ENCODE assay signal across 8 mouse cellular contexts in the genomic region with DNA sequence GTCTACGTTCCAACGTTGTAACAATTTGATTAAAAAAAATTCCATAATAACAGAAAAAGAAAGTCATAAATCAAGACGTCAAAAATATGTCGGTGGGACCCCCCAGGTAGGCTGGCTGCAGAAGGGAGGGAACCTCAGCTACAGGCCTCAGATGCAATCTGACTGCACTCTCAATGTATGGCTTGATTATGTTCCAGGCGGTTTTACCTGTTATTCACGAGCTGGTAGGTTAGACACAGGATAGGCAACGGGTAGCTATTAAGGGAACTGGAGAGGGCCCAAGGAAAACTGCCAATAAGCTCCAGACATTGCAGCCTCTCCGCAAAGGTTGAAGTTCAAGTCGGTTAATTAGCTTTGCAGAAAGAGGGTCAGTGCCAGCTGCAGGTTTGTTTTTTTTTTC. TPM values are rescaled to one million over a fixed set of nuclear protein-coding genes. Genes with fewer than 3 reads are reported as not detected.
A peak's percentile ranks its signal among the peaks of the same experiment; 100 is the strongest.
DNase-seq lines count a peak whose midpoint lies in the region; ATAC-seq lines count a peak whose summit lies in the region.

No protein-coding gene starts in this region.

- DNase-seq in cerebellum, adult 9-11 months: peak; percentile 64
- no peak for DNase-seq in cerebellum, adult 11 months
- peak; percentile 27 for DNase-seq in NIH3T3 (ENCODE audit: low read depth)
- DNase-seq in frontal cortex, postnatal 25 days (ENCODE audit: low spot score in 2 of 2): no peak
- no peak for DNase-seq in thymus, postnatal 4 days
- no peak for DNase-seq in layer of hippocampus, postnatal 10 days (ENCODE audit: low spot score in 2 of 2)

- WGBS in hindbrain, embryonic 13.5 days: 22% methylated on average over 9 of the region's 9 CpGs
- 31% methylated on average over 9 of the region's 9 CpGs for WGBS in liver, embryonic 12.5 days (ENCODE audit: insufficient replicate concordance)

- H3K4me2 ChIP-seq in hindbrain, embryonic 13.5 days: peak overlapping the region; percentile 88
- peak overlapping the region; percentile 96 for H3K4me2 ChIP-seq in liver, embryonic 12.5 days

- peak overlapping the region; percentile 85 for H3K9ac ChIP-seq in hindbrain, embryonic 13.5 days
- H3K9ac ChIP-seq in liver, embryonic 12.5 days: peak overlapping the region; percentile 84

- H3K4me1 ChIP-seq in hindbrain, embryonic 13.5 days (replicated peaks): peaks cover 28% of the 10 kb centered on the region
- peaks cover 28% of the 10 kb centered on the region for H3K4me1 ChIP-seq in liver, embryonic 12.5 days

- peak overlapping the region; percentile 76 for H3K4me3 ChIP-seq in hindbrain, embryonic 13.5 days
- H3K4me3 ChIP-seq in liver, embryonic 12.5 days: peak overlapping the region; percentile 72

- no peaks in the 10 kb centered on the region for H3K36me3 ChIP-seq in hindbrain, embryonic 13.5 days
- H3K36me3 ChIP-seq in liver, embryonic 12.5 days: 0 out of 2 replicates have a peak, but pooled peaks cover 2% of the 10 kb centered on the region

- no peaks in the 10 kb centered on the region for H3K9me3 ChIP-seq in hindbrain, embryonic 13.5 days
- H3K9me3 ChIP-seq in liver, embryonic 12.5 days (replicated peaks): no peaks in the 10 kb centered on the region

- H3K27ac ChIP-seq in hindbrain, embryonic 13.5 days: no peak overlapping the region
- H3K27ac ChIP-seq in liver, embryonic 12.5 days: no peak overlapping the region

- H3K27me3 ChIP-seq in hindbrain, embryonic 13.5 days: peaks cover 11% of the 10 kb centered on the region; the same call in 1 of the 2 replicates
- no peaks in the 10 kb centered on the region for H3K27me3 ChIP-seq in liver, embryonic 12.5 days (replicated peaks)

- ATAC-seq in hindbrain, embryonic 13.5 days (ENCODE audit: low FRiP score): no peak
- no peak for ATAC-seq in liver, embryonic 12.5 days

RNA-seq across cellular contexts. Expression of a gene that starts 0.6 kb away (rescaled TPM):
- polyA plus RNA-seq in hindbrain, embryonic 13.5 days (2015; fragmentation: Nextera tagmentation; extraction: Ambion mirVana): 53.6 and 56.1 TPM in 2 replicates
- polyA plus RNA-seq in liver, embryonic 12.5 days (2016; fragmentation: Nextera tagmentation; extraction: Ambion mirVana): 49.0 and 53.4 TPM in 2 replicates
- 10 to 100 TPM; 98.7 to 99.2 TPM for total RNA-seq in layer of hippocampus, postnatal 10 days (2021)

Comparison
In these comparisons a context has a peak if more than half of its experiments do, and no peak if none do; other contexts are left out.
1. DNase-seq: peak in cerebellum, adult 9-11 months (single experiment) and NIH3T3 (single experiment); none in cerebellum, adult 11 months (single experiment), frontal cortex, postnatal 25 days (0 of 2), thymus, postnatal 4 days (single experiment) and layer of hippocampus, postnatal 10 days (0 of 2).